ENCODE assay signal across 9 mouse cellular contexts in the genomic region with DNA sequence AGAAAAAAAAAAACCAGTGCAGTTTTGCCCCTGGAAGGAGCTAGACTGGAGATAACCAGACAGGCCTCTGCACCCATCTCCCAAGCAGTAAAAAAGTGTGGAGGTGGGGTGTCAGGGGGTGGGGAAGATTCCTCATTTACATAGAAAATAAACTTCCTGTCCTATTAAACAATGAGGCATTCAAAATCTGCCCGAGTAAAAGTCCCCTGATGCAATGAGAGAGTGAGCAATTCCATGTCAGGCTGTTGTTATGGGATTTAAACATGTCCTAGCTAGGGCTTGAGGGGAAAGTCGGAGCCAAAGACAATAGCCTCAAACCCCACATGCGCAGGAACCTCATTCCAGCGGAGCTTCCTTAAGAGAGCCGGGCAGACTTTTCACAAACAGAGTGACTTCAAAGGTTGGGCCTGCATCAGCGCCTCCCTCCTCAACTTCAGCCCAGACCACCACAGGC. TPM values are rescaled to one million over a fixed set of nuclear protein-coding genes. Genes with fewer than 3 reads are reported as not detected.
A peak's percentile ranks its signal among the peaks of the same experiment; 100 is the strongest.
DNase-seq lines count a peak whose midpoint lies in the region; ATAC-seq and TF ChIP-seq lines count a peak whose summit lies in the region.
"Had no signal": no experiment of that assay in that cellular context is flagged by ENCODE, and none has a peak within 500 bp of the region (broad histone marks: within the 10 kb centered on the region; RNA-seq: fewer than 3 reads in every experiment).

No protein-coding gene starts in this region.

- WGBS in heart, embryonic 11.5 days (ENCODE audit: insufficient replicate concordance): 30% methylated on average over 6 of the region's 6 CpGs
- 10% methylated on average over 6 of the region's 6 CpGs for WGBS in embryonic facial prominence, embryonic 10.5 days
- WGBS in limb, embryonic 12.5 days: 8% methylated on average over 6 of the region's 6 CpGs

- no peak for DNase-seq in heart, adult 8-10 months (ENCODE audit: low spot score)
- DNase-seq in CH12.LX (ENCODE audit: extremely low read depth): no peak
- DNase-seq in embryonic facial prominence, embryonic 10.5 days (ENCODE audit: low spot score): no peak
- no peak for DNase-seq in left cerebral cortex, adult 18-20 months (ENCODE audit: low spot score in 2 of 2)
- no peak for DNase-seq in layer of hippocampus, postnatal 36 days
- DNase-seq: cerebellum, postnatal 36 days had no signal

- no peak for ATAC-seq in heart, embryonic 11.5 days (replicated peaks; ENCODE audit: insufficient number of reproducible peaks, low FRiP score, low TSS enrichment)
- ATAC-seq in limb, embryonic 12.5 days (ENCODE audit: insufficient number of reproducible peaks, insufficient read depth, low FRiP score, low TSS enrichment, low read depth): peak; percentile 52
- no peak for ATAC-seq in cerebellum, adult (ENCODE audit: insufficient number of reproducible peaks, low FRiP score, low TSS enrichment)

- TF ChIP-seq EP300 in CH12.LX (IDR thresholded peaks at IDR 0.05; ENCODE audit: low read length): no peak

- TF ChIP-seq POLR2A in CH12.LX (IDR thresholded peaks at IDR 0.05; ENCODE audit: low read depth, low read length): no peak

- no peaks in the 10 kb centered on the region for H3K9me3 ChIP-seq in heart, embryonic 11.5 days (replicated peaks; ENCODE audit: control insufficient read depth, low read length)
- no peaks in the 10 kb centered on the region for H3K9me3 ChIP-seq in CH12.LX (replicated peaks; ENCODE audit: low read length)
- no peaks in the 10 kb centered on the region for H3K9me3 ChIP-seq in embryonic facial prominence, embryonic 10.5 days
- H3K9me3 ChIP-seq in limb, embryonic 12.5 days: no peaks in the 10 kb centered on the region

- no peak for TF ChIP-seq RAD21 in CH12.LX (IDR thresholded peaks at IDR 0.05; ENCODE audit: low read depth, low read length)

- peak overlapping the region; percentile 52 for H3K4me2 ChIP-seq in heart, embryonic 11.5 days
- peak overlapping the region; percentile 14; the same call in 1 of the 2 replicates for H3K4me2 ChIP-seq in CH12.LX (ENCODE audit: insufficient read depth, low read depth, poor library complexity, severe bottlenecking)
- peak overlapping the region; percentile 51 for H3K4me2 ChIP-seq in limb, embryonic 12.5 days

- in situ Hi-C loops in CH12.LX (cut with MboI; ENCODE audit: low pct_ligation_motif_present, low pct_unique_long_range_greater_than_20kb, low sequenced_read_pairs): no loop called here

- H3K4me1 ChIP-seq in heart, embryonic 11.5 days (ENCODE audit: control insufficient read depth, insufficient read depth, low read length): peaks cover 16% of the 10 kb centered on the region
- peaks cover 33 to 49% of the 10 kb centered on the region in 2 experiments for H3K4me1 ChIP-seq in CH12.LX (ENCODE audit: control insufficient read depth in 1 of 2, insufficient read depth in 2 of 2)
- peaks cover 54% of the 10 kb centered on the region for H3K4me1 ChIP-seq in embryonic facial prominence, embryonic 10.5 days
- peaks cover 24% of the 10 kb centered on the region for H3K4me1 ChIP-seq in limb, embryonic 12.5 days (replicated peaks)

- no peaks in the 10 kb centered on the region for H3K79me2 ChIP-seq in CH12.LX (replicated peaks; ENCODE audit: control insufficient read depth, extremely low read depth, insufficient read depth, poor library complexity, severe bottlenecking)

- H3K4me3 ChIP-seq in heart, embryonic 11.5 days (ENCODE audit: low read depth, low read length): no peak overlapping the region
- no peak overlapping the region for H3K4me3 ChIP-seq in CH12.LX (replicated peaks in 1 of 3; ENCODE audit: low read depth in 2 of 3, low read length in 2 of 3, poor library complexity in 1 of 3)
- peak overlapping the region; percentile 48 for H3K4me3 ChIP-seq in embryonic facial prominence, embryonic 10.5 days
- peak overlapping the region; percentile 17; the same call in 1 of the 2 replicates for H3K4me3 ChIP-seq in limb, embryonic 12.5 days (replicated peaks)

- dilution Hi-C loops in CH12.LX (cut with MboI; ENCODE audit: extremely low pct_ligation_motif_present, extremely low pct_unique_long_range_greater_than_20kb, low sequenced_read_pairs): no loop called here

- no peak for TF ChIP-seq CTCF in CH12.LX (conservative IDR thresholded peaks at IDR 0.05 in 1 of 2, IDR thresholded peaks at IDR 0.05 in 1 of 2; ENCODE audit: low read depth in 2 of 2, low read length in 2 of 2)

- H3K27ac ChIP-seq in heart, embryonic 11.5 days (ENCODE audit: low read depth, low read length): no peak overlapping the region; the same call in 1 of the 2 replicates
- peak overlapping the region; percentile 69; the same call in 1 of the 2 replicates for H3K27ac ChIP-seq in CH12.LX (ENCODE audit: insufficient read depth, low read depth)
- peak overlapping the region; percentile 87 for H3K27ac ChIP-seq in embryonic facial prominence, embryonic 10.5 days (replicated peaks)
- H3K27ac ChIP-seq in limb, embryonic 12.5 days: peak overlapping the region; percentile 91

- H3K36me3 ChIP-seq in heart, embryonic 11.5 days (ENCODE audit: control insufficient read depth, insufficient read depth, low read length): no peaks in the 10 kb centered on the region
- no peaks in the 10 kb centered on the region for H3K36me3 ChIP-seq in CH12.LX (replicated peaks in 1 of 2; ENCODE audit: control insufficient read depth in 1 of 2, insufficient read depth in 1 of 2, low read length in 1 of 2)
- no peaks in the 10 kb centered on the region for H3K36me3 ChIP-seq in embryonic facial prominence, embryonic 10.5 days (replicated peaks)
- no peaks in the 10 kb centered on the region for H3K36me3 ChIP-seq in limb, embryonic 12.5 days

- peaks cover 8% of the 10 kb centered on the region; the same call in 1 of the 2 replicates for H3K27me3 ChIP-seq in heart, embryonic 11.5 days (ENCODE audit: control insufficient read depth, insufficient read depth, low read length)
- H3K27me3 ChIP-seq in CH12.LX (replicated peaks): no peaks in the 10 kb centered on the region
- peaks cover 51% of the 10 kb centered on the region for H3K27me3 ChIP-seq in embryonic facial prominence, embryonic 10.5 days (replicated peaks; ENCODE audit: low read depth, poor library complexity, severe bottlenecking)
- no peaks in the 10 kb centered on the region for H3K27me3 ChIP-seq in limb, embryonic 12.5 days

- no peak overlapping the region for H3K9ac ChIP-seq in heart, embryonic 11.5 days (ENCODE audit: low read depth, low read length)
- no peak overlapping the region; the same call in 1 of the 2 replicates for H3K9ac ChIP-seq in CH12.LX (ENCODE audit: insufficient read depth, low read depth)
- H3K9ac ChIP-seq in limb, embryonic 12.5 days (replicated peaks): no peak overlapping the region

TF ChIP-seq in CH12.LX, 34 proteins besides CTCF, POLR2A, EP300 and RAD21:
- peak; percentile 56 for TF ChIP-seq ZNF384 (IDR thresholded peaks at IDR 0.05; ENCODE audit: low read depth, low read length)
- TF ChIP-seq BHLHE40 (IDR thresholded peaks at IDR 0.05; ENCODE audit: low read depth, low read length): no peak
- no peak for TF ChIP-seq RCOR1 (conservative IDR thresholded peaks at IDR 0.05; ENCODE audit: low read depth, low read length)
- TF ChIP-seq MAFK (IDR thresholded peaks at IDR 0.05; ENCODE audit: insufficient replicate concordance, low read length): no peak
- no peak for TF ChIP-seq ZC3H11A (IDR thresholded peaks at IDR 0.05; ENCODE audit: low read depth, low read length)
- 0 out of 2 replicates have a peak, but pooled peaks have one; percentile 32 for TF ChIP-seq ETS1 (conservative IDR thresholded peaks at IDR 0.05; ENCODE audit: low read depth, low read length)
- TF ChIP-seq POLR2AphosphoS2 (IDR thresholded peaks at IDR 0.05; ENCODE audit: low read depth, low read length): no peak

RNA-seq across cellular contexts. Expression of a gene that starts 50.7 kb away (rescaled TPM):
- polyA plus RNA-seq in heart, embryonic 11.5 days (2014; fragmentation: Nextera tagmentation; extraction: Ambion mirVana): 0.06 and 0.11 TPM in 2 replicates
- total RNA-seq in heart, adult 8-10 months (2022): 1 to 10 TPM in 1 of 4 experiments, under 1 TPM in 3; 0.19 to 1.3 (median 0.38) TPM
- total RNA-seq in CH12.LX (2012; rRNA removed) (0.42 and 1.8 TPM in 2 replicates), CH12.LX (2014; rRNA removed) (0.05 and 0.15 TPM in 2 replicates)
- 0.07 and 0.17 TPM in 2 replicates for polyA plus RNA-seq in CH12.LX (2012; ENCODE audit: insufficient read length, low read depth)
- polyA plus RNA-seq in embryonic facial prominence, embryonic 10.5 days (2016; fragmentation: Nextera tagmentation; extraction: Ambion mirVana): 0.09 and 0.36 TPM in 2 replicates
- 0.05 and 0.06 TPM in 2 replicates for polyA plus RNA-seq in limb, embryonic 12.5 days (2016; fragmentation: Nextera tagmentation; extraction: Ambion mirVana)
- total RNA-seq in left cerebral cortex, adult 18-20 months (2021): 1 to 10 TPM; 1.3 to 1.6 TPM
- 1 to 10 TPM; 1.4 to 1.7 TPM for total RNA-seq in layer of hippocampus, postnatal 36 days (2021)

Comparison
In these comparisons a context has a peak if more than half of its experiments do, and no peak if none do; other contexts are left out.
1. H3K4me3 ChIP-seq: peak in embryonic facial prominence, embryonic 10.5 days (single experiment) and limb, embryonic 12.5 days (single experiment); none in heart, embryonic 11.5 days (single experiment) and CH12.LX (0 of 3).
2. Peak in every context shown above with its lines, with median percentiles within 50 percentile points of each other: H3K4me2 ChIP-seq.